Mouse (Mus musculus) lung, postnatal 0 days (tissue): ENCODE results near the gene Fgfr3.

Experiments used
- CTCF ChIP-seq: IDR thresholded peaks from 2 replicates; pipeline ENCODE4 v1.5.1; 2016; ENCODE audit warnings: antibody characterized with exemption, mild to moderate bottlenecking
- EP300 ChIP-seq: IDR thresholded peaks from 2 replicates; pipeline ENCODE4 v1.6.1; 2016; ENCODE audit warnings: antibody characterized with exemption, mild to moderate bottlenecking, control low read depth

DNA sequence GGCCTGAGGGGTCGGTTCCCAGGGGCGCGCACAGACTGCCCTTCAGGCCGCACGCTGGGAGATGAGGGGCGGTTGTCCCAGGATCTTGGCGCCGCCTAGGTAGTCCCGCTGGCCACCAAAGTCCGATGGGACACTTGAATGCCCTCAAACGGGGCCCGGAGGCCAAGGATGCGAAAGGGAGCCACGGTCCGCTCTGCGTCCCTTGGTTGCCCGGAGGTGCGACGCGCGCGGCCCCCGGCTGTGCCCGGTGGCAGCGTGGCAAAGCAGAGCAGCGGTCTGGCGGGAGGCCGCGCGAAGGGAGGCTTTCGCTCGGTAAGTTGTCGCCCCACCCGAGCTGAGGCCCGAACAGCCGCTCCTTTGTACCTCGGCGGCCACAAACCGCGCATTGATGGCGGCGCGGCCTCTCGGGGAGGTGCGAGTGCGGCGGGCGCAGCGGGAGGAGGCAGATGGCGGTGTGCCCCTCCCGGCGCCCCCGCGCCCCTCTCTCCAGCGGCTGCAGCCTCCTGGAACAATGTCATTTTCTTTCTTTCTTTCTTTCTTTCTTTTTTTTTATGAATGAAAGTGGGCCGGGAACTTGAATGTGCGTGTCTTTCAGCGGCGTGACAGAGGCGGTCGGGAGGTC is 1.7 kb downstream of the Fgfr3 start:
- peak; percentile 49; the same call in 1 of the 2 replicates for TF ChIP-seq CTCF
- TF ChIP-seq EP300: no peak
